Mouse (Mus musculus): ENCODE measurements around the gene Zfr. TPM values are rescaled to one million over a fixed set of nuclear protein-coding genes. Genes with fewer than 3 reads are reported as not detected.

Gene Zfr
- polyA plus RNA-seq, 1 experiment = 218 TPM

DNA sequence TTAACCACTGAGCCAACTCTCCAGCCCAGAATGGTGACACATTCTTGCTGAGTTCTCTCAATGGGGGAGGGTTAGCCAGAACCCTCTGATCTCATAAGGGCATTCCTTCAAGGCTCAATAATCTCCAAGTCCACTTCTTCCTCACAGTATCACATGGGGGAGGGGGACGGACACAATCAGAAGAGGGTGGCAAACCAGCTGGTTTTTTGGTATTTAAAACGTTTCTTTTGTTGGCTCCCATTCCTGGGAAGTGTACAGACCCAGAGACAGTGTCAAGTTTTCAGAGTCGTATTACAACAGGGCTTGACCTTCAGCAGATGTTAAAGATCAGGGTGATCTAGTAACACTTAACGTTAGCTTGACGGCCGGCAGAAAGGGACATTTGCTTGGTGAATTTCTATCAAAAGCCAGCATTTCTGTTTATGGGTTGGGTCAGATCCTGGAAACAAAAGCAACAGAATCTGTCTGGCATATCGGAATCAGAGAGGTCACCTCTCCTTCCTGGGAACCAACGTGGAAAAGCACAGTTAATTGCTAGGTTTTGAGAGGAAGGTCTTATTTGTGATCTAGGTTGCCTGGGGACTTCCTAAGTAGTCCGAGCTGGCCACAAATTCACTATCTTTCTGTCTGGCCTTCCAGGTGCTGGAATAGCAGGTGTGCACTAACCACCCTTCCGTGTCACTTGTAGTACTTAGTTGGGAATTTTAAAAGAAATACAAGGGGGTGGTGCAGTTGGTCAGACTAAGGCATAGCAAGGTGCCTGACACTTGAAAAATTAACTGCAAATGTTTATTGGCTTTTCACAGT lies 86.1 kb downstream of the Zfr start:
- H3K4me3 ChIP-seq (ENCODE audit: control insufficient read depth, insufficient read depth, low read length) = no peak overlapping the region
- no peak for TF ChIP-seq CTCF (IDR thresholded peaks at IDR 0.05; ENCODE audit: borderline replicate concordance, control insufficient read depth, extremely low read depth, insufficient read depth, low read length, poor library complexity)

DNA sequence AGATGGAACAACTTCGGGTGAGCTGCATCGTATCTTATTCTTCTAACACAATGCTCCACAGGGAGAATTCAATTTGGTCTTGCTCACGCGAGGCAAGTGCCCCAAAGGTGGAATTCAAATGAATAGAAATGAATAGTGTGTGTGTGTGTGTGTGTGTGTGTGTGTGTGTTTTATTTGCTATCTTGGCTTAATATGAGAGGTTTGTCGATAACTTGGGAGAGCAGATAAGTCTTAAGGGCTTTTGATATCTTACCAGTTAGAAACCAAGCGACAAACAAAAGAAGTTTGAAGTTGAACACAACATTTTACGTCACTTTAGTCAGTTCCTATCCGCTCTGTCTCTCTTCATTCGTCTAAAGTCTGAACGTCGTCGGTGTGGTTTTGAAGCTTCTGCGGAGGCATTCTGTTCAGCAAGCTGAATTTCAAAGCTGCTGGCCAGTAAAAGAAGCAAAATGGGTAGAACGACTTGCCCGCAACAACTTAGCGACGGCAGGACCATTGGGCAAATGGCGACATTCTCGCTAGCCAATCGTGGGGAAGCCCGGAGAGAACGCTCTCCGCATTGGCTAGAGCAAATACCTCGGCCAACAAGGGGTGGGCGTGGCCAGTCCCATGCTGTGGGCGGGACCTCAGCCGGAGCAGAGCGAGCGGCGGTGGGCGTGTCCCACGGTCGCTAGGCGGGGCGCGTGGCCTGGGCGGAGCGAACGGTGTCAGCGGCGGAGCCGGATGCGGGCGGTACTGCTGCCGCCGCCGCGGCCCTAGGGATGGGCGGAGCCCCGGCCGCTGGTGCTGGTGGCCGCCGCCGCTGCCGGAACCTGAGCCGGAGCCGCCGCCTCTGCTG lies 86.9 kb downstream of the Zfr start, which contains the start of gene Mtmr12:
Gene Mtmr12, plus strand, starts transcription at position 710 of the 841 bp plus-strand sequence.
- DNase-seq = peak; percentile 100
- H3K27me3 ChIP-seq (ENCODE audit: control insufficient read depth, insufficient read depth, low read length) = no peaks in the 10 kb centered on the region
- no peaks in the 10 kb centered on the region for H3K36me3 ChIP-seq (ENCODE audit: control insufficient read depth, insufficient read depth, low read length)
- peaks cover 23% of the 10 kb centered on the region for H3K4me1 ChIP-seq (replicated peaks; ENCODE audit: control insufficient read depth, insufficient read depth, low read length)
- WGBS = under 1% methylated on average over 50 of the region's 58 CpGs
- H3K27ac ChIP-seq (ENCODE audit: control insufficient read depth, insufficient read depth, low read length) = peak within 1 kb of the TSS; percentile 85
- TF ChIP-seq POLR2A (IDR thresholded peaks at IDR 0.05; ENCODE audit: control insufficient read depth, extremely low read depth, insufficient read depth, low read length, poor library complexity) = peak; percentile 84
- TF ChIP-seq CTCF (IDR thresholded peaks at IDR 0.05; ENCODE audit: borderline replicate concordance, control insufficient read depth, extremely low read depth, insufficient read depth, low read length, poor library complexity) = peak; percentile 76
- peak within 1 kb of the TSS; percentile 75 for H3K4me3 ChIP-seq (ENCODE audit: control insufficient read depth, insufficient read depth, low read length)

More for the DNA sequence above, 86.1 kb downstream of the Zfr start:
- Histone ChIP-seq H3K4me1 (replicated peaks; ENCODE audit: control insufficient read depth, insufficient read depth, low read length) (peaks cover 23% of the 10 kb centered on the region), H3K36me3 (ENCODE audit: control insufficient read depth, insufficient read depth, low read length) (no peaks in the 10 kb centered on the region), H3K27me3 (ENCODE audit: control insufficient read depth, insufficient read depth, low read length) (no peaks in the 10 kb centered on the region), H3K27ac (ENCODE audit: control insufficient read depth, insufficient read depth, low read length) (peak overlapping the region; percentile 85)
- DNase-seq = no peak
- WGBS = 67% methylated on average over 10 of the region's 10 CpGs

DNA sequence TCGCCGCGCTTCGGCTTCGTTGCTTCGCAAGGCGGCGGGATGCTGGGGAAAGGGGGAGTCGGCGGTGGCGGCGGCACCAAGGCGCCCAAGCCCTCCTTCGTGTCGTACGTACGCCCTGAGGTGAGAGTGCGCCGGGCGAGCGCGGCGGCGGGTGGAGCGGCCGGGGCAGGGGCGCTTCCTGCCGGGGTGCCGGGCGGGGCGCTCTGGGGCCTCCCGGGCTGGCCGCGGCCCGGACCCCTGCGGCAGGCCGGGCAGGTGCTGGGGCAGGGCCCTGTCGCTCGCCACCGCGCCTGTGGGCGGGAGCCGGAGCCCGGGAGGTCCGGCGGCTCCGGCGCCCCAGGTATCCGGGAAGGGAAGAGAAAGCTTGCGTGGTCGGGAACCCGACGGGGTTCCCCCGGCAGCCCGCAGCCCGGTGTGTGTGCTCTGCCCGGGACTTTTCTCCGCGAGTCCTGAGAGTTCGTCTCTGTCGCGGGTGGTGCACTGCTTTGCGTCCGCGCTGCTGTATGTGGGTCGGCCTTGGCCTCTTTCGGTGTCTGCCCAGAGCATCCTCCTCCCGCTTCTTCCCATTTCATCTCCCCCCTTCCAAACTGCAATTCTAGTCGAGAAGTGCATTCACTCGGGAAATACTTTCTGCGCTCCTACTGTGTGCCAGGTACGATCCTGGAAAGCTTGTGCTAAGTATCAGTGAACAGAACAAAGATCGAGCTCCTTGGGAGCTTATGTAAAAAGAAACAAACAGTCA lies 87.7 kb downstream of the Zfr start:
- H3K27me3 ChIP-seq (ENCODE audit: control insufficient read depth, insufficient read depth, low read length) = no peaks in the 10 kb centered on the region
- peak overlapping the region; percentile 75 for H3K4me3 ChIP-seq (ENCODE audit: control insufficient read depth, insufficient read depth, low read length)
- no peak; the same call in 1 of the 2 replicates for TF ChIP-seq CTCF (IDR thresholded peaks at IDR 0.05; ENCODE audit: borderline replicate concordance, control insufficient read depth, extremely low read depth, insufficient read depth, low read length, poor library complexity)
- H3K4me1 ChIP-seq (replicated peaks; ENCODE audit: control insufficient read depth, insufficient read depth, low read length) = peaks cover 25% of the 10 kb centered on the region
- WGBS = under 1% methylated on average over 72 of the region's 73 CpGs
- H3K36me3 ChIP-seq (ENCODE audit: control insufficient read depth, insufficient read depth, low read length) = no peaks in the 10 kb centered on the region
- no peak for DNase-seq
- H3K27ac ChIP-seq (ENCODE audit: control insufficient read depth, insufficient read depth, low read length) = peak overlapping the region; percentile 33

DNA sequence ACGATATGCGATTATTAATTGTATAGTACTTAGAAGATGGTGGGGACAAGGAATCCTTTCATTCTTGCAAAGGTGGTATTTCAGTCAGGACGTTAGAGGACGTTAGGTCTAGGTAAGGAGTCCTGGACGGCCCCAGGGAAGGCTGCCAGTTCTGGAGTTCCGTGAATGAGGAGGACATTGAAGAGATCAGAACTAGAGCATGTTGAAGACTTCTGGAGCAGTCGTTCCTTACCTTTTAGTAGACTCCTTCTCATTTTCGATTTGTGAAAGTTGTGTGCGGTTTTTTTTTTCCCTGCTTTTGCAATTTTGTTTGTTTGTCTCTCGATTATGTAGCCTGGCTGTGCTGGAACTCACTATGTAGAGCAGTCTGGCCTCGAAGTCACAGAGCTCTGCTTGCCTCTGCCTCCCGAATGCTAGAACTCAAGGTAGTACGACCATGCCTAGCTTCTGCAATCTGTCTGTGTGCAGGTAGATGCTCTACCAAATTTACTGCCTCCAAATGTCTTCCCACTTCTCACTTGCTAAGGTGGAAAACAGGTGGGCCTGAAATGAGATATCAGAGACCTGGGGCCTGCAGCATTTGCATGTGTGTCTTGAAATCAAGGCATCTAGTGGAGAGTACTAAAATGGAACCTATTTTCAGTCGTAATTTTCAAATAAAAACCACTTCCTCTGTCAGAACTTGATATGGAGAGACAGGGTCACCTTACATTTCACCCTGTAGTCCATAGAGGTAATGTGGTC lies 88.4 kb downstream of the Zfr start:
- Histone ChIP-seq H3K27me3 (ENCODE audit: control insufficient read depth, insufficient read depth, low read length) (no peaks in the 10 kb centered on the region), H3K27ac (ENCODE audit: control insufficient read depth, insufficient read depth, low read length) (peak overlapping the region; percentile 3; the same call in 1 of the 2 replicates), H3K4me1 (replicated peaks; ENCODE audit: control insufficient read depth, insufficient read depth, low read length) (peaks cover 28% of the 10 kb centered on the region), H3K36me3 (ENCODE audit: control insufficient read depth, insufficient read depth, low read length) (no peaks in the 10 kb centered on the region), H3K4me3 (ENCODE audit: control insufficient read depth, insufficient read depth, low read length) (peak overlapping the region; percentile 75)
- TF ChIP-seq POLR2A (IDR thresholded peaks at IDR 0.05; ENCODE audit: control insufficient read depth, extremely low read depth, insufficient read depth, low read length, poor library complexity) = no peak
- no peak for TF ChIP-seq CTCF (IDR thresholded peaks at IDR 0.05; ENCODE audit: borderline replicate concordance, control insufficient read depth, extremely low read depth, insufficient read depth, low read length, poor library complexity)
- WGBS = 10% methylated on average over 14 of the region's 14 CpGs
- DNase-seq = no peak

DNA sequence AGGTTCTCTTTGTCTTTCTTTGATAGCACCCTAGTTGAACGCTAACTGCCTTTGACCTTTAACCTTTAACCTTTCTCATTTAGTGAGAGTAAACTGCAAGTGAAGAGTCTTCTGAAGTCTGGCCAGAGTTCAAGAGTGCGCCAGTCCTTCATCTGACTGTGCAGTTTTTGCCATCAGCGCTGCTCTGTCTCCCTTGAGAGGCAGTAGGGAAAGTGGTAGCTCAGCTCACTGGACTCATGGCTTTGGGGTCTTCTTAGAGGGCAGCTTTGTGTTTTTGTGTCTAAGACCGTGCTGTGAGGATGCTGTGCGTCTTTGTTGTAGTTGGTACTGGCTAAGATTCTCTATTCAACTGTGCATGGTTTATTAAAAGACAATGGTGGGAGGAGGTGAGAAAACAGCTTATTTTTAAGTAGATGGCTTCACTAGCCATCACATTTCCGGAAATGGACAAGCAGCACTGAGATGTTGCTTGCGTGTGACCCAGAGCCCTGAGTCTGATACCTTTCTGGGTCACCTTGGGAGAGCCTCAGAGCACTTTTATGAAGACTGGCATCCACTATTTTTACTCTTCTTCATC lies 89.1 kb downstream of the Zfr start:
- Histone ChIP-seq H3K4me1 (replicated peaks; ENCODE audit: control insufficient read depth, insufficient read depth, low read length) (peaks cover 32% of the 10 kb centered on the region), H3K27me3 (ENCODE audit: control insufficient read depth, insufficient read depth, low read length) (no peaks in the 10 kb centered on the region), H3K36me3 (ENCODE audit: control insufficient read depth, insufficient read depth, low read length) (no peaks in the 10 kb centered on the region), H3K27ac (ENCODE audit: control insufficient read depth, insufficient read depth, low read length) (no peak overlapping the region), H3K4me3 (ENCODE audit: control insufficient read depth, insufficient read depth, low read length) (no peak overlapping the region)
- no peak for DNase-seq
- WGBS = 75% methylated on average over 7 of the region's 7 CpGs
- TF ChIP-seq CTCF (IDR thresholded peaks at IDR 0.05; ENCODE audit: borderline replicate concordance, control insufficient read depth, extremely low read depth, insufficient read depth, low read length, poor library complexity) (no peak), POLR2A (IDR thresholded peaks at IDR 0.05; ENCODE audit: control insufficient read depth, extremely low read depth, insufficient read depth, low read length, poor library complexity) (no peak)
